Mouse (Mus musculus): ENCODE results near the gene 4921517D22Rik.

DNA sequence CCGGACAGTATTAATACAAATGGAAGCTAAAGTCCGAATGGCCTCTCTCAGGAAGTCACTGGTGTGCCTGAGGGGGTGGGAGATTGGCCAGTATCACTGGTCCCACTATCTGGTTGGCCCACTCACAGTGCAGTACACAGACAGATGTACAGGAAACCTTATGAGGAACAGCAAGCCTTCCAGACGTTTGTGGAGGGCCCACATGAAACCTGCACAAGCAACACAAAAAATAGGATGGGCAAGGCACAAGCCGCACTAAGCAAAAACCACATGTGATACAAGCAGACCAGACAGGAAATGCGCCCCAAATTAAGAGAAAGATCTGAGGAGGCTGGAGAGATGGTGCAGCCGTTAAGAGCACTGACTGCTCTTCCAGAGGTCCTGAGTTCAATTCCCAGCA is 21.7 kb downstream of the 4921517D22Rik start:
- TF ChIP-seq CTCF (IDR thresholded peaks at IDR 0.05; ENCODE audit: extremely low read depth, insufficient read depth, insufficient read length, insufficient replicate concordance): no peak
- TF ChIP-seq POLR2A (IDR thresholded peaks at IDR 0.05; ENCODE audit: low read depth, low read length): no peak
